Mouse (Mus musculus): ENCODE measurements around the gene 4933411K16Rik.

The 4933411K16Rik gene

DNA sequence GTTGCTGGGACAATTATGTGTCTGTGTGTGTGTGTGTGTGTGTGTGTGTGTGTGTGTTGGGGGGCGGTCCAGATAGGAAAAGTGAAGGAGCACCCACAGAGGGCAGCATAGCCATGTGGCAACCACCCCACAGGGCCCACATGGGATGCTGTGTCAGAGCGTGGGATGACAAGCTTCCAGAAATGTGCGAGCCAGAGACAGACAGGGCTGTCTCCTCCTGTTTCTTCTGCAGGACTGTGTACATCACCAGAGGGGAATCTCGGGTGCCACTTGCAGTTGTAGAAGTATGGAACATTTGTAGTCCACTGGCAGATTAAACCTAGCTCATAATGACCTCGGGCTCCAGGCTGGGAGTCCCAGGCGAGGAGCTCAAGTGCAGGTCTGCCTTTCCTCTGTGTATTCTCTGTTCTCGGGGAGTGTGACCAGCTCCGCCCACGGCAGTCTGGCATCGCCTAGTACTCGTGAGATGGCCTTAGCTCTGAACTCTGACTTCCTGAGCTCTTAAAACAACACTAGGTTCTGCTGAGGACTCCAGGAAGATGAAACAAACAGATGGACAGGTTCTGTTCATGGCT lies 17.1 kb upstream of the 4933411K16Rik start:
- in situ Hi-C loops (cut with MboI; ENCODE audit: unreplicated experiment in 2 of 2): loop anchor here (5.0 to 25.0 kb wide), 2 partner anchors 117 to 1377 kb away; no protein-coding TSS in a partner anchor

DNA sequence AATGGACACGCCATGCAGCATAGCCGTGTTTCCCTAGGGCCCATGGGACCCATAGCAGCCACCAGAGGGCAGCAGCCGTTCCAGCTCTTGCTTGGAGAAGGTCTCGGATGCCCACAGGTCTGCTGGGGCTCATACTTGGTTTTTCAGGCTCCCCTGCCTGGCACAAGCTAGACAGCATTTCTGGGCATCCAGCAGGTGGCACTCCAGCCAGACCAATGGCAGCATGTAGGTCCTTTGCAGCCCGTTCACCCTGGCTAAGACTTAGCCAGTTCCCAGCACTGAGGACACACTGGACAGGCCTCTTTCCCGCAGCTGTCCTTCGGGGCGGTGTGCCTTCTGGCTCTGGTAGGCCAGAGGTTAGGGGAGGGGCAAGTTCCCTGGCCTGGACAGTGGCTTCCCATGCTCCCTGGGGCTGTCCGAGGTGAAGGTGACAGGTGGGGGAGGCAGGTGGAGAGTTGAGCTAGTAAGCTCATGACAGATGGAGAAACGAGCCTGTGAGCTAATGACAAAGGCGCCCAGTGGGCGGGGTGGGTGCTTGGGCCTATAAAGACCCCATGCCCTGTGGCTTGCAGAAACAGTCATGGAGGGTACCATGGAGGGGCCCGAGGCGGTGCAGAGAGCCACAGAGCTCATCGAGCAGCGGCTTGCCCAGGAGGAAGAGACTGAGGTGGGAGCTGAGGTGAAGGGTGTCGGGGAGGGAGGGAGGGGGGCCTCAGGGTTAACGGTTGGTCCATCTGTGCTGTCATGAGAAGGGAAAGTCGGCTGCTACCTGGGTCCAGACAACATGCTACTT lies 16.4 kb upstream of the 4933411K16Rik start, which contains the start of gene Ankrd2:
Gene Ankrd2, plus strand, starts transcription at position 545 of the 793 bp plus-strand sequence.
- in situ Hi-C loops (cut with MboI; ENCODE audit: unreplicated experiment in 2 of 2): loop anchor here in 1 of 2 experiments (25.0 kb wide), 1 partner anchor 1377 kb away; no protein-coding TSS in a partner anchor

DNA sequence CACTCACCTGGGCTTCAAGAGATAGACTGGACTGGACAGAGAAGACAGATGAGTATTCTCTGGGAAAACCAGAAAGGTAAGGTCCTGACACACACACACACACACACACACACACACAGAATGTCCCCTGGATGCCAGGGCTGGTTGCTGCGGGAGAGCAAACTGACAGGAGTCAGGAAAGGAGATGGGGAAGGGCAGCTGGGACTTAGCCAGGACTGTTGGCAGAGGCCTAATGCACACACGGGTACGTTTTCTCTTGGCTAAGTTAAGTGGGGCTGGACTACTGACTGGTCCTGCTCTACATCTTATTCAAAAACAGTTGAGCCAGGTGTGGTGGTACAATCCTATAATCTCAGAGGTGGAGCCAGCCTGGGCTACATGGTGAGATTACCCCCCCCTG lies 15.7 kb upstream of the 4933411K16Rik start:
- in situ Hi-C loops (cut with MboI; ENCODE audit: unreplicated experiment in 2 of 2): loop anchor here in 1 of 2 experiments (25.0 kb wide), 1 partner anchor 1376 kb away; no protein-coding TSS in a partner anchor

DNA sequence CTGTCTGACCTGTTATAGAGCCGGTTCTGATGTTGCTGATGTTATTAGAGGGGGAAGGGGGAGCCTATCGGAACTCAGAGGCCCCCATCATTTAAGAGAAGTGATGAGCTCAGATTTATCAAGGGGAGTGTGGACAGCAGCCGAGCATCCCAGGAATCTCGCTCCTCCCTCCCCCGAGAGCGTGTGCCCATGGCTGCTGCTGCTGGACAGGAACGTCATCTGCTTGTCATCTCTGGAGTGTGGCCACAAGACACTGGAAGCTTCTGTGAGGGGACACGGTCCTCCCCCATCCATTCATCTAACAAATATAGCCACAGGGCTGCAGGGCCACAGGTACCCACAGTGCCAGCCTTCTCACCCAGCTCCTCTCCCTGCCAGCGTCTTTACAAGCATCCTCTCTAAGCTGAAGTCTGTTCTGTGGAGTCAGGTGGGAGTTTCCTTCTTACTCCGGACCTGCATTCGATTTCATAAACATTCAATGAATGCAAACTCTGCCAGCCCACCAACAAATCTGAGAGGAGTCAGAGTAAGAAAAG lies 14.8 kb upstream of the 4933411K16Rik start:
- in situ Hi-C loops (cut with MboI; ENCODE audit: unreplicated experiment in 2 of 2): loop anchor here in 1 of 2 experiments (25.0 kb wide), 1 partner anchor 1375 kb away; no protein-coding TSS in a partner anchor

DNA sequence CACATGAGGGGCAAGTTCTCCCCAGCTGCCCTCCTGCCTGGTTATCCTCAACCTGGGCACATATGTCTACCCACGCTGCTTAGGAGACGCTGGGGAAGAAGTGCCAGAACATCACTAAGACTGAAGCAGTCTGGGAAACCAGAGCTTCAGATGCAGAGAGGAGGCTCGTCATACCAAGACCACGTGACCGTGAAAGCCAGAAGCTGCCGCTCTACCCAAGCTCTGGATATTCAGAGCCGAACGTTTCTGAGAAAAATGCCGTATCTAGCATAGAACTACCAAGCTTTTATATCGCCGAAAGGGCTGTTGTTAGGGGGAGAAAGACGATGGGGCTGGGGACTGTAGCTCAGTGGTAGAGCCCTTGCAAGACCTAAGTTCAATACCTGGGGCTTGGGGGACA lies 13.7 kb upstream of the 4933411K16Rik start:
- in situ Hi-C loops (cut with MboI; ENCODE audit: unreplicated experiment in 2 of 2): loop anchor here in 1 of 2 experiments (25.0 kb wide), 1 partner anchor 1374 kb away; no protein-coding TSS in a partner anchor

DNA sequence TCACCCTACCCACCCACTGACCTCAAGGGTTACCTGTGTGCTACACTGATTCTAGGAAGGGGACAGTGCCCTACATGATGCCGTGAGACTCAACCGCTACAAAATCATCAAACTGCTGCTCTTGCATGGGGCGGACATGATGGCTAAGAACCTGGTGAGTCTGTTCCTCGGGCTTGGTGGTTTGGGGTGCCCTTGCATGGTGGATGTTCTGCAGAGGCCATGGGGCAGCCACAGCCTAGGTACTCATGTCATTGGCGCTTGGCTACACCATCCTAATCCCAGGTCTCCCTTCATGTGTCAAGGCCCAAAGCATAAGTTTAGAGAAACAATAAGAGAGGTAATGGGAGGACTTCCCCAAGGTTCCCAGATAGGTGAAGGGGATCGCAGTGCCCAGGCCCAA lies 8.1 kb upstream of the 4933411K16Rik start:
- in situ Hi-C loops (cut with MboI; ENCODE audit: unreplicated experiment in 2 of 2): loop anchor here in 1 of 2 experiments (25.0 kb wide), 1 partner anchor 1368 kb away; no protein-coding TSS in a partner anchor

DNA sequence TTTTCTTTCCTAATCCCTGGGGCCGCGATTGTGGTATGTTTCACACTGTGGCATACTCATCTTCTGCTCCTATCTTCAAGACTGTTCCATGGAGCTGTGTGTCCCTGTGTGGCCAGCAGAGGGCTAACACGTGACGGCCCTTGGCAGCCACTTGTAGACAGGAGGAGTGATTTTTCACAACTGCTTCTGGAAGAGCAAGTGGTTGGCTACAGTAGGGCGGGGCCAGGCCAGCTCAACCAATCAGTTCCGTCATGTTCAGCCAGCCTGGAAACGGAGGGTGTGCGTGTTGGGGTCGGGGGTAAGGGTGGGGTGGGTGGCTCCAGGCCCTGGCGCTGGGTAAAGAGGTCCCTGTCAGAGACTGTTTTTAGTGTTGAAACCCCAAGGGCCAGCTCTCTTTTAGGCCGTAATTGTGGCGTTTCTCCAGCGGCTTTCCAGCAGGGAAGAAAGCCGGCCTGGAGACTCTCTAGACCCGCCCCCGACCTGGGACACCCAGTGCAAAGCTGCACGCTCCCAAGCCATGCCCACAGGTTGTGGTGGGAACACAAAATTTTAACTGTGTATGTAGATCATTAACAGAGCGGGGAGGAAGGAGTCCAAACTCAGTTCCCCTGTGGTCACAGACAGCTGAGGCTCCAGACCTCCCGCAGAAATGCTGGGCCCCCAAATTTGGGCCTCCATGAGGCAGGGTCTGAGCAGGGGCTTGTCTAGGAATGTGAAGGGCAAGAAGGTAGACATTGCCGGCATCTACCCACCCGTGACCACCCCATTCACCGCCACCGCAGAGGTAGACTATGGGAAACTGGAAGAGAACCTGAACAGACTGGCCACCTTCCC lies 6.6 kb upstream of the 4933411K16Rik start, which contains the start of gene Hoga1:
Gene Hoga1, plus strand, starts transcription at position 342 of the 834 bp plus-strand sequence.
- in situ Hi-C loops (cut with MboI; ENCODE audit: unreplicated experiment in 2 of 2): loop anchor here in 1 of 2 experiments (5.0 to 25.0 kb wide), 2 partner anchors 117 to 1367 kb away; partner anchors contain the start of gene Zfyve27

DNA sequence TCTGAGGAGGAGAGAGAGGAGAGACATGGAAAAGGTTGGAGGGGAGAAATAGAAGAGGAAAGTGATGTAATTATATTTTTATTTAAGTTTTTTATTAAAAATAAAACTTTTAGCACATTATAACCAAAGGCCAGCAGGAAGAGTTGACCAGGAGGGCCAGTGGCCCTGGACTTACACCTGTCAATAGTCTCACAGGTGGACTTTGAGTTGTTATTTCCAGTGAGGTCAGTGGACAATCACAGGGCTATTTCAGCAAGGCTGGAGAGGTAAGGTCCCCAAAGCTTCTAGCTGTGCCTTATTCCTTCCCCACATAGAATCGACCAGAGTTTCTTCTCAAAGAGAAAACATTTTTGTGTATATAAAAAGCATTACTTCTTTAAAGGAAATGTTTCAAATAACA lies 1.8 kb upstream of the 4933411K16Rik start:
- in situ Hi-C loops (cut with MboI; ENCODE audit: unreplicated experiment in 2 of 2): no loop called here

DNA sequence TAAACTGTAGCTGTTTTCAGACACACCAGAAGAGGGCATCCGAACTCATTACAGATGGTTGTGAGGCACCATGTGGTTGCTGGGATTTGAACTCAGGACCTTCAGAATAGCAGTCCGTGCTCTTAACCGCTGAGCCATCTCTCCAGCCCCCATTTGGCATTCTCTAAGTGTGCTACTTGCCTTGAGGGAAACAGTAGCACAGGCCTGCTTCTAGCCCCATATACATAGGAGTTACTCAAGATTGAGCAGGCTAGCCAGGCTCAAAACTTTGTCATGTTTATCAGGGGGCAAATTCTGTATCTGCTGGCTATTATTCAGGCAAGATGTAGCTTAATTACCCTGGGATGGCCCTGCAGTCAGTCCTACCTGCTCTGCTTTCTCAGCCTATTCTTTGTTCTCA lies 697 bp upstream of the 4933411K16Rik start:
- in situ Hi-C loops (cut with MboI; ENCODE audit: unreplicated experiment in 2 of 2): no loop called here

DNA sequence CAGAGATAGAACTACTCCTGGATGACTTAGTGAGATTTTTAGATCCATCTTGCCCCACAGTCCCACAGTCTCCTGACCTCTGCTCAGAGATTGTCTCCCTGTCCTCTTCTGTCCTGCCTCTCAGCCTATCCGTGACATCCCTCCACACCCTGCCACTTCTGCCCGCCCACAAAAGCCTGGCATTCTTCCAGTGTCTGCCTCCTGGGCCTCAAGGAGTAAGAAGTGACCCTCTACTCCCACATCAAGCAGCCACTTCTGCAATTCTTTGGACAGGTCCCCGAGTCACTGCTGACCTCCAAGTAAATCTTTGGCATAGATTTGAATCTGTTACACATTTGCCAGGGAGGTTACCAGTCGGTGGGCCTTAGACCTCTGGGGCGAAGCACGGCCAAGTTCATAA lies 2.2 kb downstream of the 4933411K16Rik start:
- in situ Hi-C loops (cut with MboI; ENCODE audit: unreplicated experiment in 2 of 2): no loop called here

DNA sequence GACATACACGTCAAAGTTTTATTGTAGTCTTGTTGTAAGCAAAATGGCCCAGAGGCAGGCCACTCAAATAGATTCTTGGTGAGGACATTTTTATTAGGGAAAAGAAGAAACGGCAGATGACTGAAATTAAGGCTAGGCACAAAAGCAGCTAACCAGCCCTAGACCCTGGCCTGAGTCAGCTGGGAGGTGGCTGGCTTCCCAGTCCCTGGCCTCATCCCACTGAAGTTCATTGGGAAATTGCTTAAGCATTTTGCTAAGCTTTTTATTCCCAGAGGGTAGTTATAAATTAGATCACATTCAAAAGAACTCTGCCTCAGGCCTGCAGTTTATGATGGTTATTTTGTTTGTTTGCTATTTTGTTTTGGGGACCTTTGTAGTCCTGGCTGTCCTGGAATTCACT lies 3.8 kb downstream of the 4933411K16Rik start:
- in situ Hi-C loops (cut with MboI; ENCODE audit: unreplicated experiment in 2 of 2): no loop called here

DNA sequence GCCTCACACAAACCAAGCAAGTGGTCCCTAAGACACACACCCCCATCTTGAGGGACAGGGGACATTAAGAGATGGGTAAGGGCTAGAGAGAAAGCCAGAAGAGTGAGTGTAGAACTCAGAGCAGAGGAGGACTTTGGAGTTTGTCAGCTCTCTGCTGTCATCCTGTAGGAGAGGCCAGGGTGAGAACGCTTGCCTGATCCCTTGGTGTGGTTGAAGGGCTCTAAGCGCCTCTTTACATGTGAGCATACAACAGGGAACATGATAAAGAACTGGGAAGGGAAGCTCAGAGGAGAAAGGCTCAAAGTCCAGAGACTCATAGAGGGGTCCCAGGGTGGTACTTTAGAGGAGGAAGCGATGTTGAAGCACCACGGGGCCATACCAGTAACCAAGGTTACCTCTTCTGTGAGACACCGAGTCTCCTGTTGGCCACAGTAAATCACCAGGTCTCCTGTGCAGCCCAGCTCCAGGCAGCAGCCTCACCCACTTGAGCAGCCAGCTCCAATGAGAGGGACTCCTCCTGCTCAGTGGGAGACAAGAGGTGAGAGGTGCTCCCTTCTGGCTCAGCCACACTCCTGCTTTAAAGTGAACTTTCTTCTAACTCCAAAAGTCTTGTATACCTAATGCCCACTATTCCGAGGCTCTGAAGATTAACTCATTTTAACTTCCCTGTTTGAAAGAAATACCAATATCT lies 4.8 kb downstream of the 4933411K16Rik start:
- in situ Hi-C loops (cut with MboI; ENCODE audit: unreplicated experiment in 2 of 2): no loop called here

DNA sequence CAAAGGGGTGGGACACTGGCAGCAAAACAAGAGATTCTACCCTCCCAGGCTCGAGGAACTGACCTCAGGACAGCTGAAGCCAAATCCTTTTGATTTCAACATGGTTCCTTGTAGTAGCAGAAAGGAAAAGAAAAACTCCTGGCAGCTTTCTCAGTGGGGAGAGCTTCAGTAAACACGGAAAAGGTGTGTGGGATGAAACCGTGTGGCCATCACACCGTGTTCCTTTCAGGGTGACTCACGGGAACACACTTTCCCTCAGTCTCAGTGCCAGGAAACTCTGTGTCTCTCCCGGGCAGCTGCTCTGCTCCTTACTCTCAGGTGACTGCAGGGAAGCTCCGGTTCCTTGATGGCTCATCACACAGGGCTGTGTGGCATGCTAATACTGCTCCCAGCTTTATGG lies 6.4 kb downstream of the 4933411K16Rik start:
- in situ Hi-C loops (cut with MboI; ENCODE audit: unreplicated experiment in 2 of 2): no loop called here

DNA sequence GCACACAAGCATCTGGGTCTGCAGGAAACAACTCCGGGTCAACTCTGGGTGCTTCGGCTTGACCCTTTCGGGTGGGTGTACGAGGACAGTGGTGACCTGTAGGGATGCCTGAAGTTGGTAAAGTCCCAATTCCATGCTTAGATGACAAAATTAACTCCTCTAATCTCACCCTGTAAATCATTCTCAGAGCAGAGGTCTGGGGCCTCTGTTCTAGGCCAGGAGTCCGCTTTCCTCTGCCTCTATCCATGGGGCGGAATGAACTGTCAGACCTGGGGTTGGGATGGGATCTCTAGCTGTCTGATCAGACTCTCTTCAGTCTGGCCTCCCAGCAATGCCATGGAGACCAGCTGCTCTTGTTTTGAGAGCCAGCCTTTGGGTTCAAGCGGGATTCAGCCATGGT lies 9.4 kb downstream of the 4933411K16Rik start:
- in situ Hi-C loops (cut with MboI; ENCODE audit: unreplicated experiment in 2 of 2): no loop called here

DNA sequence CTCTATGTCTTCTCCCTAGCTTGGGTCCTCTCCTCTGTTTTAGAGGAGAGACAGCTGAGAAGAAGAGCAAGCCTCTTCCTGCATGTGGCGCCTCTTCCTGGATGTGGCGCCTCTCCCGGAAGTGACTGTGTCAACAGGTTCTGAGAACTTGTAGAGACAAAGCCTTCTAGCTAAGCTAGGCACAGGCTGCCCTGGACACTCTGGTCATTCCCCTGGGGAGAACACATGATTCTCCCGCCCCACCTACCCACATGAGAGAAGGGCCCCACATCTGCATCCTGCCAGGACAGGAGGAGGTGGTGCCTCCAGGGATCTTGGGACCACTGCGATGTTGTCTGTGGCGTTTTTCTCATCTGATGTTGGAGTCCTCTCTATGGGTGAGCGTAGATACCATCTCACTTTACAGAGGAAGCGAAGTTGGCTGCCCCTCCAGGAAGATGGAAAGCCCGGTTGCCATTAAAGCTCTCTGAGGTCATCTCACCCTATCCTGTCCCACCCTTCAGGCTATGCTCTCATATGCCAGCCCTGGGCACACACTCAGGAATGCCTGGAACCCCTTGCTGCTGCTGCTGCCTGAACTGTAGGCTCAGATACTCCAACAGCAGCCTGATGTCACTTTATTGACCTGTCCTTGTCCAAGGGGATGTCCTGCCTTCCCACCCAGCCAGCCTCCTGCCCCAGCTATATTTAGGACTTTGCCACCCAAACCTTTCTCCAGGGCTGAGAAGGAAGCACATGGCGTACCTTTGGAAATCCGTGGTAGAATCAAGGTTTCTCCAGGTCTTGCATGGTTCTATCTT lies 16.6 kb downstream of the 4933411K16Rik start:
- in situ Hi-C loops (cut with MboI; ENCODE audit: unreplicated experiment in 2 of 2): no loop called here

DNA sequence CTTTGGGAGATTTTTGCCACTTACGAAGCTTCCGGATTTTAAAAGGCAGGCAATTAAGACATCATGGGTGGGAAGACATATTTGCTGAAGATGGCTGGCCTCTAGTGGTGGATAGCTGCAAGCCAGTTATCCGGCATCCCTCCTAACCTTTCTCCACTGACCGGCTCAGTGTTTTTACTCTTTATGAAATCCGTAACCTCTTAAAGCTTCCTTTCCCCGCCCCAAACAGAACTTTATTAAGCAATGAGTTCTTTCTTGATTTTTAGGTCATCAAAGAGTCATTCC lies 17.1 kb downstream of the 4933411K16Rik start:
- in situ Hi-C loops (cut with MboI; ENCODE audit: unreplicated experiment in 2 of 2): no loop called here

DNA sequence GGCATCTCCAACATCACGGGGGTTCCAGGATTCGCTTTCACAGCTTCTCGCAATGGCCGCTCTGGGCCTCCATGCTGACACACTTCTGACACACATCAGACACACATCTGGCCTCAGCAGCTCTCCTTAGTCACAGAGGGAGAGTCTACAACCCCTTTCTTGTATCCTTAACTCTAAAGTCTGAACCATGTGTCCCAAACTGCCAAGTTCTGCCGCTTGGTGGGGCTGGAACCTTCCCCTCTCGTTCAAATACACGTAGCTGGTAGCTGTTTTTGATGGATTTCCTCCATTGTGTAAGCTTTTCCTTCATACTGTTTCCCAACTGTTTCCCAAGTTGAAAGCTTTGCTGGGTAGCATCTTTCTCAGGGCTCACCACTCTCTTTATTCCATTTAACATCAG lies 19.2 kb downstream of the 4933411K16Rik start:
- in situ Hi-C loops (cut with MboI; ENCODE audit: unreplicated experiment in 2 of 2): no loop called here

DNA sequence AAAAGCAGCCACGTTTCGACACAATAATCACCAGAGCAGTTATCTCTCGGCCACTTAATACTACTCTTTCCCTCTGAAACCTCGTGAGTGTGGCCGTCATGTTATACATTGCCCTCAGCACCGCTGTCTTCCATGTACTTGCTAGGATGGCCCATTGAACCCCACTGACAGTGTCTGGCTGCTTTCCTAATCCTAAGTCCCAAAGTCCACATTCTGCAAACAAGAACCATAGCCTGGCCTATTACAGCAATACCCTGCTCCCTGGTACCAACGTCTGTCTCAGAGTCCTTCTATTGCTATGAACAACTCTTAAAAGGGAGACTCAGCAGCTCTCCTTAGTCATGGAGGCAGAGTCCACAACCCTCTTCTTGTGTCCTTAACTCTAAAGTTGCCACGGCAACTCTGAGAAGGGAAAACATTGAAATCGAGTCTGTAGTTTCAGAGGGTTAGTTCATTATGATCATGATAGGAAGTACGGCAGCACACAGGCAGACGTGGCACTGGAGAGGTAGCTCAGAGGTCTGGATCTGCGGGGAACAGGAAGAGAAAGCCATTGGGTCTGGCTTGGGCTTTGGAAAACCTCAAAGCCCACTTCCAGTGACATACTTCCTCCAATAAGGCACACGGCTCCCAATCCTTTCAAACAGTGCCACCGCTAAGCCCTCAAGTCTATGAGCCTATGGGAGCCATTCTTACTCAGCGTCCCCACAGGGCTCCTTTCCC lies 20.0 kb downstream of the 4933411K16Rik start:
- in situ Hi-C loops (cut with MboI; ENCODE audit: unreplicated experiment in 2 of 2): no loop called here

DNA sequence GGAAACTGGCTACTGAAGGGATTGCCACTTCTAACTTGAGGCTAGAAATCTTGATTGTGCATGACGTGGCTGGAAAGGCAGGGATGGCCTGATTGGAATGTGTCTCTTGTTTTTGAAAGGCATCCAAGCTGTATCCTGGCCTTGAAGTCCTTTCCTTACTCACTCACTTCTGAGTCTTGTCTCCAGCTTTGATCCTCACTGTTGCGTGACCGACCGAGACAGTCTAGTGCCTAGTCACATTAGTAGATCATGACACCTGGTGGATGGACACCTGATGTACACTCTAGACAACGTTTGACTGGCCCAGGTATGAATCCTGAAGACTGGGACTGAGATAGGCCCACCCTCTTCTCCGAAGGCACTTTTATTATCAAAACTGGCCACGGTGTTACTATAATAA lies 20.8 kb downstream of the 4933411K16Rik start:
- in situ Hi-C loops (cut with MboI; ENCODE audit: unreplicated experiment in 2 of 2): no loop called here
